Mouse (Mus musculus) cerebellum, postnatal 10 days (tissue): ENCODE measurements at regions not wholly inside any gene's neighbourhood (a gene's known extent, or its start where the extent isn't known, plus 50 kb on each side); places are given as distances from the start of the nearest gene placed in this dataset.

Experiments used
- DNase-seq, 2 experiments: peaks; one replicate each; pipeline ENCODE4 v3.0.0; 2021; ENCODE audit warnings: mixed read lengths in 2 of 2

DNA sequence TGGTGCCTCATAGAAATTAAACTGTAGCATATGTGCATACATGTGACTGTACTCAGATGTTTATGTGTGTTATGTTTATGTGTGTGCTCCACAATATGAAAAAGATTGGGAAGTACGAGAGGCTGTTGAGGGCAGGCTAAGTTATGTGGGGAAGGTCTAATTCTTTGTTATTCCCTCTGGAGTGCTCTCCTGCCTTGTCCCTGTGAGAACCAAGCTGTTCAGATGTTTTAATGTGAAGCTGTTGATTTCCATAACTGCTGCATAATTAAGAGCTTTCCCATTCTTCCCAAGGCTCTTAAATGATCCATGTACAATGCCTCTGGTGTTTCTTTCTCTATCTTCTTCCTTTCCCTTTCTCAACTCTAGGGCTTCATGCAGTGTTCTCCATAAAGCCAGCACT lies 202.7 kb upstream of the Xrcc4 start:
- no peak for DNase-seq

- DNase-seq = no peak
Measured at GRCm38 (mm10) chr13:90280976-90281375, 191.6 kb upstream of the Xrcc4 start.

GRCm38 (mm10) chr13:90279786-90280382 lies 190.5 kb upstream of the Xrcc4 start:
- peak; percentile 36 to 39 for DNase-seq

- peak; percentile 21 for DNase-seq
Measured at GRCm38 (mm10) chr13:90279355-90279754, 189.9 kb upstream of the Xrcc4 start.

DNA sequence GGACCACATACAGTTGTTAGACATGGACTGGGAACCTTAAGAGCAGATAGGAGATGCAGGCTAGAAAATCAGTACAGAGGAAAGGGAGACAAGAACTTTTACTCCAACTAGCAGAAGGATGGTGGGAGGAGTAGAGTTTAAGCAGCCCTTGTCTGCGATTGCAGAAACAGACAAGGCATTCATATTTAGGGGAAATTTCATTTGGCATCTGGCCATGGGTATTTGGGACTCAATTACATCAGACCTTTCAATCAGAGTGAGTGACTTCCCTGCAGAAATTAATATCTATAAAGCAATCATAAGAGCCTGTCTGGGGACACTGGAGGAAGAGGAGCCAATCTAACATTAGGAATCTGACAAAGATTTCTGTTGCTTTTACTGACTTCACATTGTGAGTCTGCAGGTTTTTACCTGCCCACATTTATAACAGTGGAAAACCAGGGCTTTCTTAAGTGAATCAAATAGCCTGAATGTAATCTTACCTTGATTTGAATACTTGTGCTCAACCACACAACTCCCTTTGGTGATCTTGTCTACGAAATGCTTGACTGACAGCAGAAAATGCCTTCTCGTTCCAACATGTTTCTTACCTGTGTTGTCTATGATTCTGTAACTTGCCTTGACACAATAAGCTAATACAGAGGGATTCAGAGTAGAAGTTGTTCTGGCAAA lies 169.8 kb upstream of the Xrcc4 start:
- no peak for DNase-seq

- DNase-seq = no peak
Measured at GRCm38 (mm10) chr13:90252981-90253380, 163.6 kb upstream of the Xrcc4 start.

DNA sequence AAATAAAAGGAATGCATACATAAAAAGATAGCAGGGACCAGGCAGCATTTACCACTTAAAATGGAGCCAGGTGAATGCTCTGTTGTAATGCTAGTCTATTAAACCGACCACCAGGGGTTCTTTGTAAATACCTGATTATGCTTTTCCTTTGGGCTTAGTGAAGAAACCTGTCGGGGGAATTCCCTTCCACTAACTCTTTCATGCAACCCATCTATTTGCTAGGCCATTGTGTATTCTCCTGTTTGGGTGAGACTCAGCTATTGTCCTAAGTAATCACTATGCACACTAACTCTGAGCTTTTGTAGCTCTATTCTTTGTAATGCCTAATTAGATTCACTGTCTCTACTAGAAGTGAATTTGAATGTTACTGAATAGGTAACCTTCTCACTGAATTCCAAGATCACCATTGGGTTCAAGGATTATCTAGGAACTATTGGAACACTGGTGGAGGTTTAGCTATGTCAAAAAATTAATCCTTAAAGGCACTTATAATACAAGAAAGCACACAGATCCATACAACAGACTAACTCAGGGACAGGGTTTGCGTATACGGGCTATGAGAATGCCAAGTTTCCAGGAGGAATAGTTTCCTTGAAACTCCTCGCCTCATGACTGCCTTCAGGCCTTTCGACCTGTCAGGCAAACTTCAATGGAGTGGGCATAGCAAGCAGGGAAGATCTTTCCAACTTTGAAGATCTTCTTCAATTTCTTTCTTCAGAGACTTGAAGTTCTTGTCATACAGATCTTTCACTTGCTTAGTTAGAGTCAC lies 156.8 kb upstream of the Xrcc4 start:
- no peak for DNase-seq

DNA sequence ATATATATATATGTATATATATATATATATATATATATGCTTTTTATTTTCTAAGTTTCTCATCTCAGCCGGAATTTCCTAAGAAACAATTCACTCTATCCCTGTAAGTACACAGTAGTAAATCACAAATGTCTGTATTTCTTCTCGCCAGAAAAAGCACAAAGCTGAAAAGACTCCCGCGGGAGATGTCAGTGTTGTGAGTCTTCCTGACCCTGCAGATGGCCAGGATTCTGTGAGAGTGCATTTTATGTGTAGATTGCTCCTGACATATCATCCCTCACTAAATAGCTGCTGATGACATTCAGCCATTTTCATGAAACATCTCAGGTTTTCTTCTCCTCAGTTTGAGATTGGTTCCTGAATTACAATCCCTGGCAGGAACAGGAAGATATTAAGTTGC lies 148.9 kb upstream of the Xrcc4 start:
- DNase-seq = peak; percentile 18 to 29

- no peak for DNase-seq
Measured at GRCm38 (mm10) chr13:90233986-90234385, 144.6 kb upstream of the Xrcc4 start.

DNA sequence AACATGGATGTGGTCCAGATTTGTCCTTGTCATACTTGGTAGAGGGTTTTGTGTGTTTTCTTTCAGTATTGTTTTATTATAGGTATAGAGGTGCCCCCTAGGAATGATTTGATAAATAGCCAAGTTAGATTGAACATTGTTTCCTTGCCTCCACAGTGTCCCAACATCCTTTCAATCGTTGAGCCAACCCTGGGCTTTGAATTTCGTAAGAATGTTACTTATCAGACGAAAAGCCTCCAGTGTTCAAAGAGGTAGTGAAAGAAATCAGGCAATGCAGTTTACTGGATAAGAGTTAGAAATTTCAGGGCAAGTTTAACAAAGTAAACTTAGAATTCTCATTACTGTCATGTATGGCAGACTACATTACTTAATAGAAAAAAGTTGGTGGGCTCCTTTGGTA lies 144.2 kb upstream of the Xrcc4 start:
- DNase-seq = no peak

- DNase-seq = no peak
Measured at GRCm38 (mm10) chr13:90229106-90229505, 139.7 kb upstream of the Xrcc4 start.

- no peak for DNase-seq
Measured at GRCm38 (mm10) chr13:90226212-90226611, 136.8 kb upstream of the Xrcc4 start.

DNA sequence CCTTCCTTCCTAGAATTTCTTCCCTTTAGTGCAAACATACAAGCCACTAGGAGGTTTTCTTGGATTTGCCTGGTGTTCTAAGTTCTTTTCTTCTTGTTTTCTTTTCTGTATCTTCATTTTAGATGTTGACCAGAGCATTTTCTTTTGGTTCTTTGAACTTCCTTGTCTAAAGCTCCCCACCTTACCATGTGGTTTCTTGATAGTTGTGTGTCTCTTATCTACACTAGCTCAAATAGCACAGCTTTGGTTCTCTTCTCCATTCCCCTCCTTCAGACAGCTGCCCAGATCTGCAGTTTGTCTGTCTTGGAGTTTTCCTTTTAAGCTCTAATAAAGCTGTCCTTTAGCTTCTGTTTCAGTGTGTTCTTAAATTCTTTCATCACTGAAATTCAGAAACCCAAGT lies 123.0 kb upstream of the Xrcc4 start:
- DNase-seq = no peak

DNA sequence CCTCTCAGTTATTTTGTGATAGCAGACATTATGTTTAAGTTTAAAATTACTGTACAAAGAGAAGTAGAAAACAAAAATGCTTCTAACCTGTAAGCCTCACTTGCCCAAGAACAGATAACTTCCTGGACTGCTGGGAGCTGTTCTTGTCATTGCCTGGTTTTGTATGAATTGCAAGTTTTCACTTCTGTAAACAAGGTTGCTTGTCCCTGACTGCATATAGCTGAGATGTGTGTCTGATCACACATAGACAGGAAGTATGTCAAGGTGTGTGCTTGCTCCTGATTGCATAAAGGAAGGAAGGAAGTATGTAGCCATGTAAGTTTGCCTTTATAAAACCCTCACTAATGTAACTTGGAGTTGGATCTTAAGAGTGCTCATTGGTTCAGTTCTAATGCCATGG lies 118.5 kb upstream of the Xrcc4 start:
- no peak for DNase-seq
